Mouse (Mus musculus): ENCODE data around the gene Msh4. TPM values are rescaled to one million over a fixed set of nuclear protein-coding genes. Genes with fewer than 3 reads are reported as not detected.

Msh4 gene
- total RNA-seq, 1 experiment from 2014 or later = 0.33 TPM

DNA sequence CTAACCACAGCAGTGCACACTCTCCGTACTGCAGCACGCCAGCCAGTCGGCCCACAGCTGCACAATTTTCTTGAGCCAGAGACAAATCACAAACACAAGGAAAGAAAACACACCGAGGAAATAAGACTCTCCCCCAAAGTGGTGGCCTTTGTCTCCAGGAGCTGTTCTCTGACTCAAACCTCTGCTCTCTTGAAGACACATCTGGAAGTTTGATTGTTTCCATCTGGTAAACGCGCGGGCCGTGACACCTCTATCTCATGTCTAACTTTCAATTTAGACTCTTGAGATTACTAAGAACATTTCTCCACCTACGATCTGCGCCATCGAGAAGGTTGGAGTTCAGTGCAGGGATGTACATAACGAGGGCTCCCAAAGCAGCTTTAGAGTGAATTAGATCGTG, 97.5 kb downstream of the Msh4 start:
- no peak for DNase-seq

GRCm38 (mm10) chr3:153807444-153808149, 98.3 kb downstream of the Msh4 start:
- no peak for DNase-seq

Other genes starting within 250 kb of the Msh4 start
- gene St6galnac3, start 181.0 kb downstream of the Msh4 start, total RNA-seq (2021) = 6.5 and 10.4 TPM in 2 replicates
- not detected in 2 replicates for gene Asb17, start 61.9 kb downstream of the Msh4 start, total RNA-seq (2021)
- 78.1 and 98.5 TPM in 2 replicates for gene Rabggtb, start 6.9 kb upstream of the Msh4 start, total RNA-seq (2021)
- gene Acadm, start 38.5 kb upstream of the Msh4 start, total RNA-seq (2021) = 686 and 739 TPM in 2 replicates
- gene Slc44a5, start 67.3 kb upstream of the Msh4 start, total RNA-seq (2021) = not detected in 2 replicates